Mouse (Mus musculus) natural killer cell, adult 2 months (primary cell): ENCODE measurements at regions not wholly inside any gene's neighbourhood (a gene's known extent, or its start where the extent isn't known, plus 50 kb on each side); places are given as distances from the start of the nearest gene placed in this dataset.

Experiments used
- DNase-seq, 2 experiments: peaks; one replicate each; pipeline ENCODE4 v3.0.0; 2022; ENCODE audit warnings: low spot score in 2 of 2

DNA sequence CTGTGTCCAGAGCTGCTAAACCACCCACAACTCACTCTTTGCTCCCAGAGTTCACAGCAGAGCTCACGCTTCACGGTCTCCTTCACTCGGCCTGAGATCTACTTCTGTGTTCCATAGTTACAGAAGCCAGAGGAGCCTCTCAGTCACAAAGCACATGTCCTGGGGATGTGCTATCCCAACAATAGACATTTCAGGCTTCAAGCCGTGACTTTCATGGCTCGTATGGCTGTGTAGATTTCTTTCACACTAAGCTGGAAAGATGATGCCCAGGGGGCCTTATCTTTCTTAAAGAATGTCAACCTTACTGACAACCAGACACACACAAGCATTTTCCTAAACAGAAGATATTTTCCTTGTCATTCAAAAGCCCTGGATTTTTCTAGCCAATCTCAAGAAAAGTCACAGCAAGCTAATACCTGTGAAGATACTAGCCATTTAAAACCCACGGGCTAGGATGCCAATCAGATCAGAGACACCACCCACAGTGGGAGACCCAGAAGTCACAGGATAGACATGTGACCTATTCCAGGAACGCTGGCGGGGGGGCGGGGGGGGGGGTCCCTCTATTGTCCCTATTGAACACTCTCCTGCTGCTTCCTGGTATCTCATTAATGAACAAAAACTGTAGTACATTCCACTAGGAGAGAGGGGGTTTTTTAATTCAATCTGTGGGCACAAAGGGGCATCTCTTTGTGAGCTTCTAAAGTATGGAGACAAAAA lies 98.8 kb upstream of the Mapk10 start:
- DNase-seq: no peak

- DNase-seq: no peak
These were observed 94.7 kb upstream of the Mapk10 start for GRCm38 (mm10) chr5:103305716-103306447.

GRCm38 (mm10) chr5:103304975-103305374 lies 93.8 kb upstream of the Mapk10 start:
- DNase-seq: no peak

DNA sequence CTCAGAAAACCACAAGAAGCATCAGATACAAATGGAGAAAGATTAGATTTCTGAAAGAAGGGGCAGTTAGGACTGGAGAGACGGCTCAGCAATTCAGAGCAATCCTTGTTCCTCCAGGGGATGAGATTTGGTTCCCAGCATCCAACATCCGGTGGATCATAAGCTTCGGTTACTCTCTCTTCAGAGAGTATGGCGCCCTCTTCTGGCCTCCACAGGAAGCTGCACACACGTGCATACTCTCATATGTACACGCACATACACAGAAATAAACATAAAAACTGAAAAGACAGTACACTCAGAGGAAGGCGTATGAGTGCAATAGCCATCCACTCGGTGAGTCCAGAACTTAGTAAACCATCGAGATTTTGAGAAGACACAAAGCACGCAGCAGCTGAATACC lies 91.6 kb upstream of the Mapk10 start:
- no peak for DNase-seq

GRCm38 (mm10) chr5:103301303-103301702 lies 90.2 kb upstream of the Mapk10 start:
- DNase-seq: no peak

GRCm38 (mm10) chr5:103293953-103294352 lies 82.8 kb upstream of the Mapk10 start:
- DNase-seq: no peak

DNA sequence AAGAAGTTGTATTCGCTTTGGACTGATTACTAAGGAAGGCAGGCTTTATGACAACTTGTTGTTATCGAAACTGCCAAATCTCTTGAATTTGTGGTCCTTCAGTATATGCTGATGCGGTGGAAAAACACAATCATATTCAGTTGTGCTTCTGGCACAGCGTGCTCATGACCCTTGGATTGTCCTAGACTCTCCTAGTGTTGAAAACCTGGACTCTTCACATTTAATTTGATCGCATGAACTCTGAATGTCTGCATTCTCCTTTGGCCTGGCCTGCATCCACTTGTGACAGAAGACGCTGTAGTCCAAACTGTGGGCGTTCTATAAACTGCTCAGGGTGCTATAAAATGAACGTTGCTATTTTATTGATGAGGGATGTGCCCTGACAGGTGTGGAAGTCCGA lies 80.6 kb upstream of the Mapk10 start:
- DNase-seq: no peak

- no peak for DNase-seq
These were observed 80.1 kb upstream of the Mapk10 start for GRCm38 (mm10) chr5:103291219-103291618.

DNA sequence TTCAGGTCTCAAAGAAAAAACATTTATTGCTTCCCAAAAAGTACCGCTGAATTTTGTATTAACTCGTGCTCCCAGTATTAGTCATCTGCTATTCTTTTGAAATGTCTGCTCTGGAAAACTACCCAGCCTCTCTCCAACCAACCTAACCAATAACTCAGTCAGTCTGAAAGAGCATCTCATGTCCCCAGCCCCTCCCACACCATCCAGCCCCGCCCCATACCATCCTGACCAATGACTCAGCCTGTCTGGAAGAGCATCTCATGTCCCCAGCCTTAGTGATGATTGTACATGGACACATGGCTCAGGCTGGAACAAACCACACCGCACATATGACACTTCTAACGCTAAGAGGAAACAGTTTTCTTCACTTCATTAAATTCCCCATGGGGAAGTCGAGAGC lies 58.1 kb upstream of the Mapk10 start:
- DNase-seq: no peak

DNA sequence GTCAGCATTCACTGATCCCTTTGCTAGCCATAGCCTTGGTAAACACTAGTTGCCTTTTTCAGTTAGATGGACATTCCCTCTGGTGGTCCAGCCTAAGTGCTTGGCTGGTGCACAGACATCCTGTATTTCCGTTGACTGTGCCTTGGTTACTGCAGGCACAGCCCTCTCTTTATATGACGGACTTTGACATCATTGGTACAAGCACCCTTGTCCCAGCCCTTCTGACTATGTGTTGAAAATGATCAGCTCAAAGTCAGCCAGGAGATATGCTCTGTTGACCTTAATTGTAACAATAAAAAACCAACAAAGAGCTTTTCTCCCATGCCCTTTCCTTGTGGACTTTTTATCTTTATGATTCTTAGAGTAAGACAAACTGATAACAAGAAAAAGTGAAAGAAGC lies 53.8 kb upstream of the Mapk10 start:
- DNase-seq: no peak

GRCm38 (mm10) chr5:103261406-103261805 lies 50.3 kb upstream of the Mapk10 start:
- no peak for DNase-seq
